In the genomic region with DNA sequence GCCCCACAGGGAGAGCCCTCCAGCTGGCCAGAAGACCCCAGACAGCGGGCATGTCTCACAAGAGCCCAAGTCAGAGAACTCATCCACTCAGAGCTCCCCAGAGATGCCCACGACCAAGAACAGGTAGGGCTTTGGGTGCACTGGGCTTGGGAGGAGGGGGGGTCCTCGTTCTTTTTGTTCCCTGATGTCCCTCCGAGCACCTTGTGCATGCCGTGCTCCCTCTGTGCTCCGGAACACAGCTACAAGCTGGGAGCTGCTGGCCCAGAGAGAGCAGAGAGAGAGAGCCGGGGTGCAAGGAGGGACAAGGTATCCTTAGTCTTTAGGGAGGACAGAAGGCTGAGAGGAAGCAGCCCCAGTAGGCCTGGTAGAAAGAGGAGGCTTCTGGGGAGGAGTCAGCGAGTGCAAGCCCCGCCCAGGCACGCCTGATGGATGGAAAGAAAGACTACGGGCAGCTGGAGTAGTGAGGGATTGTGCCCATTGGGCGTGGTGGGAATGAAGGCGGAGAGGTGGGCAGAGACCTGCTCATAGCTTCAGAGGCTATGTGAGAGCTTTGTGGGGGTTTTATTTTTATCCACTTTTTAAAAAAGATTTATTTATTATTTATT, we compare ENCODE assay signal across 13 mouse cellular contexts.
DNase-seq lines count a peak whose midpoint lies in the region; TF ChIP-seq lines count a peak whose summit lies in the region.
"Had no signal": no experiment of that assay in that cellular context is flagged by ENCODE, and none has a peak within 500 bp of the region (broad histone marks: within the 10 kb centered on the region; RNA-seq: fewer than 3 reads in every experiment).

No protein-coding gene starts in this region.

- DNase-seq in gastrocnemius, adult 2 months: no peak
- no peak for DNase-seq in gastrocnemius, adult 8-10 months (ENCODE audit: low spot score in 2 of 2)
- peak; percentile 39 for DNase-seq in thymus, postnatal 4 days
- no peak for DNase-seq in thymus, postnatal 14 days
- DNase-seq in ZHBTc4 (ENCODE audit: low read depth, low spot score): peak; percentile 57
- DNase-seq in frontal cortex, postnatal 10 days (ENCODE audit: low spot score in 2 of 2): no peak
- DNase-seq: forebrain, postnatal 0 days had no signal

- TF ChIP-seq CTCF in gastrocnemius, adult 2 months (IDR thresholded peaks at IDR 0.05): no peak

- H3K27ac ChIP-seq in gastrocnemius, adult 2 months: peak overlapping the region; percentile 67
- H3K27ac ChIP-seq: embryonic facial prominence, embryonic 10.5 days; forebrain, embryonic 13.5 days; heart, adult 2 months; hindbrain, embryonic 12.5 days; intestine, embryonic 15.5 days had no signal

- peak overlapping the region; percentile 37; the same call in 1 of the 2 replicates for H3K4me3 ChIP-seq in gastrocnemius, adult 2 months
- H3K4me3 ChIP-seq: embryonic facial prominence, embryonic 10.5 days; forebrain, embryonic 13.5 days; heart, adult 2 months; heart, embryonic 12.5 days; hindbrain, embryonic 12.5 days; intestine, embryonic 15.5 days had no signal

- intact Hi-C loops in gastrocnemius, adult 2 months (cut with DNase I): no loop called here

Comparison
In these comparisons a context has a peak if more than half of its experiments do, and no peak if none do; other contexts are left out.
1. DNase-seq: peak in thymus, postnatal 4 days (single experiment) and ZHBTc4 (single experiment); none in gastrocnemius, adult 2 months (single experiment), gastrocnemius, adult 8-10 months (0 of 2), thymus, postnatal 14 days (single experiment) and frontal cortex, postnatal 10 days (0 of 2).